Mouse (Mus musculus) cerebellum, adult 2 months (tissue): ENCODE results near the gene Xbp1.

Experiments
- CTCF ChIP-seq: fragments of 200-500 bp; IDR thresholded peaks from 2 replicates; pipeline ENCODE4 v1.5.1; 2011; ENCODE audit warnings: low read depth, mild to moderate bottlenecking, control low read depth, low read length, moderate library complexity, borderline replicate concordance; ENCODE audit not compliant: insufficient read depth
- POLR2A ChIP-seq: fragments of 200-500 bp; IDR thresholded peaks from 2 replicates; pipeline ENCODE4 v1.6.1; 2011; ENCODE audit warnings: low read length, control low read depth, borderline replicate concordance; ENCODE audit not compliant: insufficient read depth

GRCm38 (mm10) chr11:5502351-5503051 is 18.0 kb upstream of the Xbp1 start:
- TF ChIP-seq POLR2A (no peak), CTCF (no peak)
